Mouse (Mus musculus) effector memory CD4-positive, alpha-beta T cell, adult 7 months (primary cell): ENCODE results near the gene Gm3415. TPM values are rescaled to one million over a fixed set of nuclear protein-coding genes. Genes with fewer than 3 reads are reported as not detected.

Source experiments
- polyA plus RNA-seq: library from polyadenylated mRNA; unstranded; fragments of 100-300 nt; shearing (Covaris generic); gene quantifications from one replicate; pipeline ENCODE4 v1.2.1, GENCODE M21; 2017

Gene Gm3415
- not detected for polyA plus RNA-seq

GRCm38 (mm10) chr5:146555836-146556235, at the start of gene Gm3415:
Gm3415 (plus strand) TSS chr5:146556136.

GRCm38 (mm10) chr5:146513823-146514222, 42.1 kb upstream of the Gm3415 start, which contains the start of gene Gm3402:
Gm3402 (plus strand) TSS chr5:146514123.

GRCm38 (mm10) chr5:146525501-146525900, 30.4 kb upstream of the Gm3415 start, which contains the start of gene Gm3404:
Gm3404 (plus strand) TSS chr5:146525801.

GRCm38 (mm10) chr5:146537347-146537746, 18.6 kb upstream of the Gm3415 start, which contains the start of gene Gm3409:
Gm3409 (plus strand) TSS chr5:146537647.

GRCm38 (mm10) chr5:146584478-146585306, 28.8 kb downstream of the Gm3415 start, which contains the start of gene Gpr12:
Gpr12 (minus strand) TSS chr5:146585239.

Other genes starting within 250 kb of the Gm3415 start
- 0.10 TPM for gene Wasf3, start 171.2 kb upstream of the Gm3415 start, polyA plus RNA-seq
- not detected for gene Gm6408, start 74.2 kb upstream of the Gm3415 start, polyA plus RNA-seq
- not detected for gene Gm6370, start 64.8 kb upstream of the Gm3415 start, polyA plus RNA-seq
- gene 4930449I24Rik, start 53.7 kb upstream of the Gm3415 start, polyA plus RNA-seq: not detected
- gene Gm3402, start 42.0 kb upstream of the Gm3415 start, polyA plus RNA-seq: not detected
- not detected for gene Gm3404, start 30.3 kb upstream of the Gm3415 start, polyA plus RNA-seq
- gene Gm3409, start 18.5 kb upstream of the Gm3415 start, polyA plus RNA-seq: not detected
- gene Gpr12, start 29.1 kb downstream of the Gm3415 start, polyA plus RNA-seq: not detected
- 38.1 TPM for gene Usp12, start 238.9 kb downstream of the Gm3415 start, polyA plus RNA-seq